Mouse (Mus musculus) intestine, embryonic 14.5 days (tissue): ENCODE results near the gene Prorsd1. TPM values are rescaled to one million over a fixed set of nuclear protein-coding genes. Genes with fewer than 3 reads are reported as not detected.
"Not testable (repeated sequence)": the region's sequence is repeated elsewhere in the genome, so short reads cannot be mapped to it uniquely, and the experiment has no call there.

Source experiments
- ATAC-seq: fragments of 200-750 bp; cut with Nextera tagmentation; replicated peaks from 2 replicates; pipeline ENCODE4 v1.8.0; 2017; ENCODE audit warnings: low read depth, moderate number of reproducible peaks, moderate TSS enrichment, moderate library complexity; ENCODE audit not compliant: low FRiP score, low TSS enrichment
- DNase-seq: peaks from one replicate; pipeline ENCODE4 v3.0.0-alpha.2; 2018; ENCODE audit warnings: low spot score
- H3K27ac ChIP-seq: fragments of 300-500 bp; sonication (generic); 2 replicates; pipeline ENCODE4 v1.5.1; 2014; ENCODE audit warnings: low read depth, mild to moderate bottlenecking, control low read depth
- H3K27me3 ChIP-seq: fragments of 300-500 bp; sonication (generic); replicated peaks from 2 replicates; pipeline ENCODE4 v1.6.1; 2014; ENCODE audit warnings: low read length, control low read depth; ENCODE audit not compliant: control insufficient read depth, insufficient read depth
- H3K36me3 ChIP-seq: fragments of 300-500 bp; sonication (generic); 2 replicates; pipeline ENCODE4 v1.6.1; 2014; ENCODE audit warnings: low read length, control low read depth; ENCODE audit not compliant: control insufficient read depth, insufficient read depth
- H3K4me1 ChIP-seq: fragments of 300-500 bp; sonication (generic); replicated peaks from 2 replicates; pipeline ENCODE4 v1.6.1; 2014; ENCODE audit warnings: low read length, control low read depth, mixed read lengths; ENCODE audit not compliant: control insufficient read depth, insufficient read depth
- H3K4me2 ChIP-seq: fragments of 300-500 bp; sonication (generic); 2 replicates; pipeline ENCODE4 v1.6.1; 2014; ENCODE audit warnings: low read length
- H3K4me3 ChIP-seq: fragments of 300-500 bp; sonication (generic); 2 replicates; pipeline ENCODE4 v1.5.1; 2014; ENCODE audit warnings: low read depth, low read length, control low read depth, mixed read lengths
- H3K9ac ChIP-seq: fragments of 300-500 bp; sonication (generic); 2 replicates; pipeline ENCODE4 v1.6.1; 2014; ENCODE audit warnings: mild to moderate bottlenecking, low read length
- H3K9me3 ChIP-seq: fragments of 300-500 bp; sonication (generic); 2 replicates; pipeline ENCODE4 v1.6.1; 2016; ENCODE audit warnings: low read length, control low read depth; ENCODE audit not compliant: control insufficient read depth
- WGBS: fragments of 180-500 bp; shearing (Covaris S2); extraction: QIAGEN DNeasy Blood & Tissue Kit; methylation state at CpG from one replicate; pipeline ENCODE4 v1.1.7; 2014; 5-methylcytosine and 5-hydroxymethylcytosine counted together
- polyA plus RNA-seq: library from polyadenylated mRNA; unstranded; fragments of >200 nt; fragmentation: Nextera tagmentation; extraction: Ambion mirVana; gene quantifications from 2 replicates; pipeline ENCODE4 v1.2.1, GENCODE M21; 2014

Prorsd1 gene
- polyA plus RNA-seq, 1 experiment from 2014 or later = 29.4 TPM

DNA sequence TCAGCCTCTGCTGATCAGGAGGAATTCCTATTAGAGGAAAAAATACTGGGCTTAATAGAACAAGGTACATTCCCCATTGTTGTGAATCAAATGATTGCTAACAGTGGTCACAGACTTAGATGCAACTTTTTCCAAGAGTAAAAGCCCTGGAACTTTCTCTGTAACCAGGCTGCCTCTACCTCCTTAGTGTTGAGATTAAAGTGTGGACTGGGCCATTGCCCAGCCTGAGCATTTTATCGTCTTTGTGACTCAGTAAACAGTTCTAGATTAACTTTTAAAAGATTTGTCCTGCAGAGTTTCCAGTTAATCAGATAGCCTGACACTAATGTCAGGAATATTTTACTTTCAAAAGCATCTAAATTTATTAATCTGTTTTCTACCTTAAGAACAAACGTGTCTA lies 31.9 kb upstream of the Prorsd1 start:
- Histone ChIP-seq H3K4me2 (peak overlapping the region; percentile 78), H3K9ac (peak overlapping the region; percentile 96), H3K4me1 (no peaks in the 10 kb centered on the region), H3K36me3 (peaks cover 41% of the 10 kb centered on the region), H3K27me3 (no peaks in the 10 kb centered on the region), H3K9me3 (no peaks in the 10 kb centered on the region), H3K4me3 (peak overlapping the region; percentile 96), H3K27ac (peak overlapping the region; percentile 76; the same call in 1 of the 2 replicates)
- 21% methylated on average over 2 of the region's 2 CpGs for WGBS
- ATAC-seq (no peak), DNase-seq (no peak)

DNA sequence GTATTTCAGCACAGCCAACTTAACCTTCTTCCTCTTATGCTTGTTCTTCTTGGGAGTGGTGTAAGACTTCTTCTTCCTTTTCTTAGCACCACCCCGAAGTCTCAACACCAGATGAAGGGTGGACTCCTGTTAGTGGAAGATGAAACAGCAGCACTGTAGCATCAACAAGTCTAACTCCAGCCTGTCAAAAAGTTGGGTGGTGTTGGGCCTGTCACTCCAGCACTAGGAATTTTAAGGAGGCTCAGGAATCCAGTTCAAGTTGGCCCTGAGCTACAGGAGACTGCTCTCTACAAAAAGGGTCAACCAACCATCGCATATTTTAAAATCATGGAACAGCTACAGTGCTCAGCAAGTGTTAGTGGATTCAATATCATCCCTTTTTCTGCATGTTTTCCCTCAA lies 31.5 kb upstream of the Prorsd1 start:
- H3K27ac ChIP-seq, H3K27me3 ChIP-seq, H3K9me3 ChIP-seq, H3K4me1 ChIP-seq, ATAC-seq, DNase-seq, H3K9ac ChIP-seq: not testable (repeated sequence)
- H3K4me3 ChIP-seq = peak overlapping the region; percentile 96; the same call in 1 of the 2 replicates
- peaks cover 46% of the 10 kb centered on the region for H3K36me3 ChIP-seq
- WGBS = 97% methylated on average over 2 of the region's 2 CpGs
- H3K4me2 ChIP-seq = peak overlapping the region; percentile 78

DNA sequence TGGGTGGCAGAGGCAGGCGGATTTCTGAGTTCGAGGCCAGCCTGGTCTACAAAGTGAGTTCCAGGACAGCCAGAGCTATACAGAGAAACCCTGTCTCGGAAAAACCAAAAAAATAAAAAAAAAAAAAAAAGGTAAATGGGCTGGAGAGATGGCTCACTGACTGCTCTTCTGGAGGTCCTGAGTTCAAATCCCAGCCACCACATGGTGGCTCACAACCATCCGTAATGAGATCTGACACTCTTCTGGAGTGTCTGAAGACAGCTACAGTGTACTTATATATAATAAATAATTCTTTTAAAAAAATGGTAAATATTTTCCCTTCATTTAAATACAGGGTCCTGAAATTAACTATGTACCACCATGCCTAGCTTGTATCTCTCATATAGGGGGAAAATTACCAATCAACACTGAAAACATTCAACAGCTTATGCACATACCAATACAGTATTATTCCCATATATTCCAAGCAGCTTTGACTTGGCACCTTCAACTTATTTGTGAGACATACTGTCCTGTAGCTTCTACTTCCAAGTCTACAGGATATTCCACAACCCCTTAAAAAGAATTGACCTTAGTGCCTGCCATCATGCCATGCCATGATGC lies 30.4 kb upstream of the Prorsd1 start:
- H3K4me2 ChIP-seq, H3K9me3 ChIP-seq, H3K4me1 ChIP-seq, H3K9ac ChIP-seq, H3K27me3 ChIP-seq, H3K4me3 ChIP-seq, ATAC-seq, DNase-seq, H3K27ac ChIP-seq: not testable (repeated sequence)
- H3K36me3 ChIP-seq = peaks cover 55% of the 10 kb centered on the region
- WGBS = 87% methylated on average over 4 of the region's 4 CpGs

DNA sequence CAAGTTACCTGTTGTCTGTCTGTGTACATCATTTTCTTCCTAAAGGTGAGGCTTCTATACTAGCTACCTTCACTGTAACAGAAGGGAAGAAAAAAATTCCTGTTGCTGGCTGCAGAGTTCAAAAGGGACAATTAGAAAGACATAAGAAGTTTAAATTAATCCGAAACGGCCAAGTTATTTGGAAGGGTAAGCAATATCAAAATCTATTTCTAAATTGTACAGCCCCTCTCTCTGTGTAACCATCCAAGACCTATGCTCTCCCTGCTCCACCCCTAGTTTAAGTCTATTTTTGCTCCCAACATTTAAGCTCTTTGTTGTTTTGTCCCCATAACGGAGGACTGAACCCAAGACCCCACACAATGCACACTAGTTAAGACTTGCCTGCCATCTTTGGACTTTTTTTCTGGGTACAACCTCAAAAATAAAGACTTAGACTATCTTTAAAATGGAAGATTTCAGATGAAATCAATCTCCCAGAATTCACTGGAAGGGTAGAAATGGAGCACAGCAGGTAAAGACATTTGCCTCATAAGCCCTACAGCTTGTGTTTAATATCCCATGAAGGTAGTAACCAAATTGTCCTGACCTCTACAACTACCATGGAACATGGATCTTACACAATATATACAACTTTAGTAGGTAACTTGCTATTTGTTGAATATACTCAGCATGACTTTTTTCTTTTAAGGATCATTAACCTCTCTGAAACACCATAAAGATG lies 29.6 kb upstream of the Prorsd1 start:
- Histone ChIP-seq H3K4me2 (no peak overlapping the region), H3K9ac (no peak overlapping the region), H3K36me3 (peaks cover 61% of the 10 kb centered on the region), H3K9me3 (no peaks in the 10 kb centered on the region), H3K27ac (no peak overlapping the region), H3K4me1 (no peaks in the 10 kb centered on the region), H3K27me3 (no peaks in the 10 kb centered on the region), H3K4me3 (no peak overlapping the region)
- no peak for ATAC-seq
- DNase-seq = no peak
- WGBS = 86% methylated on average over 3 of the region's 3 CpGs

DNA sequence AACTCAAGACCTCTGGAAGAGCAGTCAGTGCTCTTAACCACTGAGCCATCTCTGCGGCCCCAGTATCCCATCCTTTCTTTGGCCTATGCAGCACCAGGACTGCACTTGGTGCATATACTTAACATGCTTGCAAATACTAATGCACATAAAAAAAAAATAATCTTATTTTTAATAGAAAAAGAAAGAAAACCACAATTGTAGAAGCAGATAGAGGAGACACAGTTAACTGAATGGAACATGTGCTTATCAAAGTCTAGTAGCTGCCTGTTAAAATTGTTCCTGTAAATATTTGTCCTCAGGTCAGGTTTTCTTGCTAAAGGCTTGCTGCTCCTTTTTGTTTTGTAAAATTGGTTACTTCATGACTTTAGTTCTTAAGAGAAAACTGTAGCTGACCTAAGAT lies 23.4 kb upstream of the Prorsd1 start:
- no peak overlapping the region for H3K4me3 ChIP-seq
- no peak overlapping the region for H3K9ac ChIP-seq
- peaks cover 73% of the 10 kb centered on the region for H3K36me3 ChIP-seq
- H3K9me3 ChIP-seq = no peaks in the 10 kb centered on the region
- no peaks in the 10 kb centered on the region for H3K4me1 ChIP-seq
- no peak for DNase-seq
- H3K27ac ChIP-seq = no peak overlapping the region
- no peak for ATAC-seq
- H3K27me3 ChIP-seq = no peaks in the 10 kb centered on the region
- H3K4me2 ChIP-seq = no peak overlapping the region
- 97% methylated on average over 1 of the region's 1 CpGs for WGBS

DNA sequence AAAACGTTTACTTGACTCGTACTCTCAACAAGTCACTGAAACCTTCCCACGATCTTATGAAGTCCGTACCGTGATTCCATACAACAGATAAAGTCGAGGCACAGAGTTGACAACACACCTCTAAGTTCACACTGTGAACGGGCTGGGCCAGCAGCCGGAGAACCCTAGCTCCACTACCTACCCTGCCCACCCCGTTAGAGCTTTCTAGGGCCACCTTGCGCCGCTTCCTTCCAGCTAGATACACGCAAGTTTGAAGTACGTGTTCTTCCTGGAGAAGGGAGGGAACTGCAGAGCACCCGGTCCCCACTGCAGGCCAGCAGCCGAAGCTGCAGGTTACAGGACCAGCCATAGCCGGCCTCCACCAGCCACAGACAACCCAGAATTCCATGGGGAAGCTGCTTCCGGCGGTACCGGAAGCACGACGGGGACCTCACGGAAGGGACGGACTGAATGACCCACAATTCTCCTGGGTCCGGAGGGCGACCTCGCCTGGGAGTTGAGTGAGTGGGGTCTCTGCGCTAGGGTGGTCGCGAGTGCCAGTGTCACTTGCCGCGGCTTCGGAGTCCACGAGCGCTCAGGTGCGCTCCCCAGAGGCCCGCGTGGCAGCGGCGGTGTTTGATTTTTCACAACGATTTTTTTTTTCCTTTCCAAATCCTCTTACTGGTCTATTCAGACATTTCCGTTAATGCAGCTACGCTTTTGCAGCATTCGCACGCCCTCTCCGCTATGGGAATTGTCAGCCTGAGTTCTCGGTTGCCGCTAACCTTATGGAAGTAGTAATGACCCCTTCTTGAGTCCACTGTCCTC lies 11.4 kb upstream of the Prorsd1 start, which contains the start of gene Mtif2:
Gene Mtif2, plus strand, starts transcription at position 421 of the 807 bp plus-strand sequence.
- 3% methylated on average over 47 of the region's 47 CpGs for WGBS
- no peaks in the 10 kb centered on the region for H3K9me3 ChIP-seq

DNA sequence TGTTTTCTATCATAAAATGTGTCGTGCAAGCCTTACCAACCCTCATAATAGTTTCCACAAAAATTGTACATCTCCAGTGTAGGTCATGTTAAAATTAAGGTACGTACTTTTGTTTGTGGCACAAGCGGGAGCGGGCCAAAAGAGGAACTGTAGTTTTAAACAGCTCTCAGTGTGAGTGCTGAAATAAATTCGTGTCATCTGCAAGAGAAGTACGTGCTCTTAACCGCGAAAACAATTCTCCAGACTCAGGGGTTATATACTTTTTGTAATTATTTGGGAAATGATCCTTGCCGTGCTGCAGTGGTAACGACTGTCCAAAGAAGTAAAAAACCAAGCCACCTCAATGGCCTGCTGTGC lies 530 bp downstream of the Prorsd1 start:
- 21% methylated on average over 10 of the region's 10 CpGs for WGBS
- H3K4me3 ChIP-seq = peak overlapping the region; percentile 48
- H3K9me3 ChIP-seq = no peaks in the 10 kb centered on the region
- peak overlapping the region; percentile 60 for H3K4me2 ChIP-seq
- H3K4me1 ChIP-seq = 0 out of 2 replicates have a peak, but pooled peaks cover 3% of the 10 kb centered on the region
- peak overlapping the region; percentile 51 for H3K27ac ChIP-seq
- DNase-seq (no peak), ATAC-seq (no peak; the same call in 1 of the 2 replicates)
- H3K36me3 ChIP-seq = peaks cover 25% of the 10 kb centered on the region
- H3K9ac ChIP-seq = peak overlapping the region; percentile 51
- no peaks in the 10 kb centered on the region for H3K27me3 ChIP-seq

More for the DNA sequence above, 11.4 kb upstream of the Prorsd1 start, which contains the start of gene Mtif2:
- ATAC-seq (peak; percentile 95), DNase-seq (peak; percentile 94)
- peak within 1 kb of the TSS; percentile 77 for H3K27ac ChIP-seq
- H3K36me3 ChIP-seq = peaks cover 14% of the 10 kb centered on the region
- H3K9ac ChIP-seq = peak within 1 kb of the TSS; percentile 81
- no peaks in the 10 kb centered on the region for H3K27me3 ChIP-seq
- peak within 1 kb of the TSS; percentile 87 for H3K4me2 ChIP-seq
- H3K4me1 ChIP-seq = peaks cover 4% of the 10 kb centered on the region; the same call in 1 of the 2 replicates
- H3K4me3 ChIP-seq = peak within 1 kb of the TSS; percentile 85

DNA sequence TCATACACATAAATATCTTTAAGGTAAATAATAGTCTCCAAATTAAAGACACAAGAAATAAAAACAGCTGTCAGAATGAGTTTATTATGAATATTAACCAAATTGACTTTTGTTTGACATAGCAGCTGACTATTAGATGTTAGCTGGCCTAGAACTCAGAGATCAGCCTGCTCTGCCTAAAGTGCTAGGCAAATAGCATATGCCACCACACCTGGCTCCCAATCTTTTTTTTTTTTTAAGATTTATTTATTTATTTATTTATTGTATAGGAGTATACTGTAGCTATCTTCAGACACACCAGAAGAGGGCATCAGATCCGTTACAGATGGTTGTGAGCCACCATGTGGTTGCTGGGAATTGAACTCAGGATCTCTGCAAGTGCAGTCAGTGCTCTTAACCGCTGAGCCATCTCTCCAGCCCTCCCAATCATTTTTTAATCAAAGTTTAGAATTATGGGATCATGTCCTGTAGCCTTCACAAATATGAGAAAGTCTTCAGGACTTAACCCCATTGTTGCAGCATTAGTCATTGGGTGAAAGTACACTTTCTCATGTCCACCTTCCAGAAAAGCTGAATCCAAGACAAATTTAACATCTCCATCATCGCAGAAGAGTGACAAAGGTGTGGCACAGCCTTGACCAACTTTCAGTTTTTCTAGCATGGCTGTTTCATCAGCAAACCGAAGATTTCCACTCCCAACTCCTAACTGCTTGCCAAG lies 1.9 kb downstream of the Prorsd1 start:
- Histone ChIP-seq H3K27me3 (no peaks in the 10 kb centered on the region), H3K9me3 (no peaks in the 10 kb centered on the region), H3K4me3 (no peak overlapping the region), H3K36me3 (peaks cover 25% of the 10 kb centered on the region), H3K27ac (no peak overlapping the region), H3K4me2 (no peak overlapping the region), H3K4me1 (0 out of 2 replicates have a peak, but pooled peaks cover 3% of the 10 kb centered on the region), H3K9ac (no peak overlapping the region)
- 90% methylated on average over 4 of the region's 4 CpGs for WGBS
- ATAC-seq (no peak), DNase-seq (no peak)
